Mouse (Mus musculus): ENCODE results near the gene Cactin.

Gene Cactin

GRCm38 (mm10) chr10:81319330-81319699 lies 1.6 kb upstream of the Cactin start:
- DNase-seq (ENCODE audit: low spot score in 2 of 2) = no peak

GRCm38 (mm10) chr10:81319741-81320549 lies 958 bp upstream of the Cactin start:
- DNase-seq (ENCODE audit: low spot score in 2 of 2) = peak in 1 of 2 experiments; percentile 35

- DNase-seq (ENCODE audit: low spot score in 2 of 2) = no peak
Observed at GRCm38 (mm10) chr10:81321436-81321835, 533 bp downstream of the Cactin start.

GRCm38 (mm10) chr10:81322444-81322843 lies 1.5 kb downstream of the Cactin start:
- no peak for DNase-seq (ENCODE audit: low spot score in 2 of 2)

- no peak for DNase-seq (ENCODE audit: low spot score in 2 of 2)
Observed at GRCm38 (mm10) chr10:81323141-81323775, 2.4 kb downstream of the Cactin start.

- DNase-seq (ENCODE audit: low spot score in 2 of 2) = no peak
Observed at GRCm38 (mm10) chr10:81323791-81324530, 3.1 kb downstream of the Cactin start.

GRCm38 (mm10) chr10:81325176-81325575 lies 4.3 kb downstream of the Cactin start:
- DNase-seq (ENCODE audit: low spot score in 2 of 2) = no peak

GRCm38 (mm10) chr10:81325781-81326180 lies 4.9 kb downstream of the Cactin start:
- DNase-seq (ENCODE audit: low spot score in 2 of 2) = no peak

- DNase-seq (ENCODE audit: low spot score in 2 of 2) = no peak
Observed at GRCm38 (mm10) chr10:81326858-81327257, 6.0 kb downstream of the Cactin start.

- DNase-seq (ENCODE audit: low spot score in 2 of 2) = no peak
Observed at GRCm38 (mm10) chr10:81327959-81328358, 7.1 kb downstream of the Cactin start.

GRCm38 (mm10) chr10:81328386-81328785 lies 7.5 kb downstream of the Cactin start, which contains the start of gene Tbxa2r:
Tbxa2r (plus strand) TSS chr10:81328731.
- DNase-seq (ENCODE audit: low spot score in 2 of 2) = no peak

- no peak for DNase-seq (ENCODE audit: low spot score in 2 of 2)
Observed at GRCm38 (mm10) chr10:81329194-81329975, 8.5 kb downstream of the Cactin start.

GRCm38 (mm10) chr10:81330007-81330406 lies 9.1 kb downstream of the Cactin start:
- no peak for DNase-seq (ENCODE audit: low spot score in 2 of 2)

- DNase-seq (ENCODE audit: low spot score in 2 of 2) = no peak
Observed at GRCm38 (mm10) chr10:81332277-81332676, 11.4 kb downstream of the Cactin start.

GRCm38 (mm10) chr10:81334324-81334723 lies 13.4 kb downstream of the Cactin start:
- DNase-seq (ENCODE audit: low spot score in 2 of 2) = no peak

GRCm38 (mm10) chr10:81335393-81336340 lies 14.8 kb downstream of the Cactin start:
- DNase-seq (ENCODE audit: low spot score in 2 of 2) = no peak

GRCm38 (mm10) chr10:81336558-81336957 lies 15.7 kb downstream of the Cactin start:
- no peak for DNase-seq (ENCODE audit: low spot score in 2 of 2)

GRCm38 (mm10) chr10:81340551-81341332 lies 19.8 kb downstream of the Cactin start:
- no peak for DNase-seq (ENCODE audit: low spot score in 2 of 2)

GRCm38 (mm10) chr10:81341333-81341949 lies 20.5 kb downstream of the Cactin start:
- peak in 1 of 2 experiments; percentile 59 for DNase-seq (ENCODE audit: low spot score in 2 of 2)
